Mouse (Mus musculus) urinary bladder, postnatal 10 days (tissue): ENCODE data around the gene Fut2.

Source experiments
- DNase-seq: peaks from one replicate; pipeline ENCODE4 v3.0.0; 2022; ENCODE audit warnings: low spot score

Fut2 gene

DNA sequence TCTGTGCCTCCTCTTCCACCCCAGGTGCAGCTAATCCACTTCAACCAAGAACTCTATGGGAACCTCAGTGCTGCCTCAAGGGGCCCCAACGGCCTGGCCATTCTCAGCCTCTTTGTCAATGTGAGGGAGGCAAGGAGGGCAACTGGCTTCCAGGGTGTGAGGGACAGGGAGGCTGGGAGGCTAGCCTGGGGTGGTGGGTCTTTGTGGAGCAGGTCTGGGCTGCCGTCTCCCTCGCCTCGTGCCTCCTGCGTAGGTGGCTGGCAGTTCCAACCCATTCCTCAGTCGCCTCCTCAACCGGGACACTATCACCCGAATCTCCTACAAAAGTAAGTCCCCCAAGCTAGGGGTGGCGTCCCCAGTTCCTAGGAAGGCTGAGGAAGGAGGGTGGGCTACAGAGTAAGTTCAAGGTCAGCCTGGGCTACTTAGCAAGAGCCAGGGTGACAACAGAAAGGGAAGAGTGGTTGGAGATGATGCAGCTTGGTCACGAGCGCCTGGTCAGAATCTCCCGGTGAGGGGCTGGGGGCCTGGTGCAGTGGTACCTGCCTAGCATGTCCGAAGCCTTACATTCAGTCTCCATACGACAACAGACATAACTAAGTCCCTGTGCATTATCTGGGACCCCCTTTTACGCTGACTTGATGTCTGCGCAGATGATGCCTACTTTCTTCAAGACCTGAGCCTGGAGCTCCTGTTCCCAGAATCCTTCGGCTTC, 36.8 kb upstream of the Fut2 start:
- no peak for DNase-seq

DNA sequence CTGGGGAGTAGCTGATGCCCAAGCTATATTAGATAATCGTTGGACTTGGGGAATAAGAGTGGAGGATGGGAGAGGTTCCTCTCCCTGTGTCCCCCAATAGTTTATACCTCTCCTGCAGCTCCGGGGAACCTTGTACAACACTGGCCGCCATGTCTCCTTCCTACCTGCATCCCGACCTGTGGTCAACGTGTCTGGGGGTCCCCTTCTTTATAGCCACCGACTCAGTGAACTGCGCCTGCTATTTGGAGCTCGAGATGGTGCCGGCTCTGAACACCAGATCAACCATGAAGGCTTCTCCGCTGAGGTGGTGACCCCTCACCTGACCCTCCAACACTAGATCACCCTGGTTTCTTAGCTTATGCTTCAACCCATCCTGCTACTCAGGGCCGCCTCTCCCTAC, 36.1 kb upstream of the Fut2 start:
- DNase-seq: no peak

GRCm38 (mm10) chr7:45701607-45702006, 35.4 kb upstream of the Fut2 start:
- DNase-seq: no peak

GRCm38 (mm10) chr7:45701072-45701471, 34.9 kb upstream of the Fut2 start:
- no peak for DNase-seq

DNA sequence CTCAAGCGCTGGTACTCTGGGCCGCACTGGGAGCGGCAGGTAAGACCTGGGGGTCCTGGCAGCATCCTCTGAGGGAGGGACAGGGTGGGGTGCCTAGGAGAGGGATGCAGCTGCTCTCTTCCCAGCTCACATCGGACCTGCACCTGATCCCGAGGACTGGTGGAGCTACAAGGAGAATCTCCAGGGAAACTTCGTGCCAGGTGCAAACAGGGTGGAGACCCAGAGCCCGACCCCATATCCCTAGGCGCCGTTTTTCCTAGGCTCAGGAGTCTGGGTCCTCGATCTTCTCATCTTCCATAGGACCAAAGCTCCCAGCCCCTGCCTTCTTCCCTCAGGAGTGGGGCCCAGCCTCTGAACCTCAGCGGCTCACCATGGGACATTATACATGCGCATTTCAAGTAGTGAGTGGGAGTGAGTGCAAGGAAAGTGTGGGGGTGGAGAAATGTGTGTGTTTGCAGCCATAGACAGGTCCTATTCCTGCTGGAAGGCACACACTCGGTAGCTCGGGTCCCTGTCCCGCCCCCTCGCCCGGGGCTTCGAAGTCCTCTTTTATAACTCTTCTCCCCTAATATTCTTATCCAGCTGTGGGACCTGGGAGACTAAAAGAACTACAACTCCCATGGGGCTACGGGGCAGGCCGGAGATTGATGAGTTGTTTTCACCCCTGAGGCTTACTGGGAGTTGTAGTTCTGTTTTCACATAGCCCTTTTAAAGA, 34.3 kb upstream of the Fut2 start:
- no peak for DNase-seq

GRCm38 (mm10) chr7:45699523-45700141, 33.4 kb upstream of the Fut2 start, which contains the start of gene Car11:
TSS of gene Car11 (plus strand) at chr7:45699843.
- DNase-seq: no peak

GRCm38 (mm10) chr7:45697894-45698293, 31.7 kb upstream of the Fut2 start:
- no peak for DNase-seq

GRCm38 (mm10) chr7:45695098-45695497, 28.9 kb upstream of the Fut2 start:
- DNase-seq: no peak

- no peak for DNase-seq
These were observed 27.9 kb upstream of the Fut2 start, which contains the start of gene Sec1 for GRCm38 (mm10) chr7:45693921-45694591. TSS of gene Sec1 (minus strand) at chr7:45694402.

- no peak for DNase-seq
These were observed 26.2 kb upstream of the Fut2 start for GRCm38 (mm10) chr7:45692364-45692763.

DNA sequence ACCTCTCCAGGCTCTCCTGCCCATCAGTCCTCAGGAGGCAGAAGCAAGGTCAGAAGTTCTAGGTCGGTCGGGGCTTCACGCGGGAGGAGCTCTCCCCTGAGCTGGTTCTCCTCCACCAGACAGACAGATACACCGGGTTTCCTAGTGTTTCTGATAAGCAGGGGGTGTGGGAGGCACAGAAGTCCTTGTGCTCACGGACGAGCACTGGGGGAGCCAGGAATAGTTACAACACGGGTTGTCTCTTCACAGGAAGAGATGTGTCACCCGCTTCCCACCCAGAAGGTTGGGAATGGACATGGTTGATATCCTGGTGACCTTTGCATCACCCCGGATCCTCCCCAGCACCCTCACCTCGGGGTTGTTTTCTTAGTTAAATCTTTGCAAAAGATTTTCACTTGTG, 23.6 kb upstream of the Fut2 start:
- no peak for DNase-seq

- DNase-seq: no peak
These were observed 22.9 kb upstream of the Fut2 start for GRCm38 (mm10) chr7:45689099-45689498.

- DNase-seq: no peak
These were observed 20.6 kb upstream of the Fut2 start for GRCm38 (mm10) chr7:45686841-45687240.

DNA sequence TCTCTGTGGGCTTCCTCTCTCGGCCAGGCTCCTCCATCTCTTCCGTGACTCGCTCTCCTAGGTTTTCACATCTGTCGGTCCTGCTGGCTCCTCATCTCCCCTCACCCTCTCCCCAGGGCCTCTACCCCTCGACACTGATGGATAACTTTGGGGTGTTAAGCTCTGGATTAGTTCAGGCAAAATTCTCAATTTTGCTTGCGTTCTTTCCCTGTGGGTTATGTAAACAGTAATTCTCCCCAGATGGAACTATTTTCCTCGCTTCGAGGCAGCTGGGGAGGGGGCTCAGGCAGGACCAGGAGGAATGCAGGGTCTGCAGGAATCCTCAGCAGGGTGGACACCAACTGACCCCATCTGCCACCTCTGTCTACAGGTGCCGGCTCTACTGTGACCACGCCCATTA, 19.6 kb upstream of the Fut2 start:
- no peak for DNase-seq

DNA sequence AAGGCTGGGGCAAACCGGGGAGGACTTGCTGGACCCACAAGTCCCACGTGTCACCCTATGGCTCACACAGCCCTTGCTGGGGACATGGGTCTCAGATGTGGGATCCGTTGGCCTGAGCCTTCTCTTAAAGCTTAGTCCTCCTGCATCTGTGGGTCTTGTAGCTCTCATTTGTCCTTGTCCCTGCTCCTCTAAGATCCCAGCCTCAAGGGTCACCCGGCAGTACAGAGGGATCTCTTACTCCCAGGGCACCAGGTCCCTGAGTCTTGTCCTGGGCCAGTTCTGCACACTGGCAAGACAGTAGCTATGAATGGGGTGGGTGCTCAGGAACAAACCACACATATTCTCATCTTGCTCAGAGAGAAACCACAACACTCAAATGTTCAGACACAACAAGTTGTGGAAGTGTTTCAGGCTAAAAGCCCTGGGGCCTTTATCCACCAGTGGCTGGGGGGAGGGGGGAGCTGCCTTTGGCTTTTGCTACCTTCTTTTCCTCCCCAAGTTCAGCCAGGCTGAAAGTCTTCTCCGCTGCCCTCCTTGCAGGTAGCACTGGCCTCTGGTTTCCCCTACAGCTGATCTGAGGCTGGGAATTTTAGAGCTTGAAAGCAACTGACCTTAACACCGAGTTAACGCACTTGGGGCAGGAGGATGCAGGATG, 17.3 kb upstream of the Fut2 start, which contains the start of gene Ntn5:
Gene Ntn5, plus strand, starts transcription at position 627 of the 655 bp plus-strand sequence.
- DNase-seq: no peak

DNA sequence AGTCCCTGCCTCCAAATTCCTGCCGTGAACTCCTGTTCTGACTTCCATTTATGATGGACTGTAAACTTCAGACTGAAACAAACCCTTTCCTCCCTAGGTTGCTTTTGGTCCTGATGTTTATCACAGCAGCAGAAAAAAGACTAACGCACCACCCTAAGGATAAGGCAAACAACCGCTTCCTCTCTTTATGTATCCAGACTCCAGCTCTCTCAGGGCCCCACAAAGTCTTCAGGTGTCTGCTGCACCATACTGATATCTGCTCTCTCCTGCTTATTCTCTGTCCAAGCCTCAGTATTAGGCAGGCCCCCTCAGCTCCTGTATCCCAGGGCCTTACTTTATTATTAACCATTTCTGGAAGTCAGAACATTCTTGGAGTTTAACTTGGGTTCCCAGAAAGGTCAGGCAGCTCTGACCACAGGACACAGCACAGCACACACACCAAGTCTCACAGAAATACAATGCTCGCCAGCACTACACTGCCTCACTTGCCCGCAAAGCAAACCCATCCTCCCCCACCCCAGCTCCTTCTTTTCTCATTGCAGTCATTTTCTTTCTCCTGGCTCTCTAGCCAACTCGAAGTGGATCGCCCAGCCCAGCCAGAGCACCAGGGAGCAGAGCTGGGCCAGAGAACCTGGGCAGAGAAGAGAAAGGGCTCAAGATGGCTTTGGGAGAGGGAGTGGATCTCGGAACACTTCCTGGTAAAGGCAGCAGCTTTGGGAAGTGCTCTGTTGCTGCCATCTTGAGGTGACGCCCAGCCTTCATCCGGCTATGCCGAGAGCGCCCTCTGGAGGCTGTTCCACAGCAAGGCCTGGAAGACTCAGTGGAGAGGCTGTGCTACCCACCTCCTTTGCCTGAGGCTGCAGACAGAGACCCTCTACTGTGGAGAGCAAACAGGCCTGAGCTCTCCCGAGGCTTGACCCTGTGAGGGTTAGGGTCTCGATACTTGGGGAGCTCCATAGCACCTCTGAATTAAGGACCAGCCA, 16.2 kb upstream of the Fut2 start:
- no peak for DNase-seq

DNA sequence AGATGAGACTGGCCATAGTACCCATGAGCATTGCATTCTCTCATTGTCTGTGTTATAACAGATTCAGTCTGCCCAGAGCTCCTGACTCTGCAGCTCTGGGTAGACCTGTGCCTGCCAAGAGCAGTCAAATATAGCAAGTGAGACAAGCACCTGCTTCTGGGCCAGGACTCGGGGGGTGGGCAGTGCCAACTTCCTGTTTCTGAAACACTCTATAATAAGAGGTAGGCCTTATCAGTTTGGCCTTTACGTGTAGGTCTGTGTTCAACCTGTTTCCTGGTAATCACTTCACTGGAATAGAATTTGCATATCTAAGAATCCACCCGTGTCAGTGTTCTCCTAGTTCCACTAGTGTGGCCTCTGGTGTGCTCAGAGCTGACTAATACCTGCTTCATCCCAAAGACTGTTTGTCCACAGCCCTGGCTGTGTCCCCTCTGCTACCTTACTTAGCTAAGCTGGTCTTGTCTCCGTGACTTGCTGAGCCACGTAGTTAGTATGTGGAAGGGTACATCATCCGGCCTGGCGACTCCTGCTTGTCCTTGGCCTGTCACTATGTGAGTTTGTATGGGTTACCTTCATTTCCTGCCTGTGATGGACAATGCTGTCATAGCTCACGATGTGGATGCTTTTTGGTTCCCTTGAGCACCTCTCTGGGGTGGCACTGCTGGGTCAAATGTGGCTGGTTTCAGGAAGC, 15.0 kb upstream of the Fut2 start:
- DNase-seq: no peak

DNA sequence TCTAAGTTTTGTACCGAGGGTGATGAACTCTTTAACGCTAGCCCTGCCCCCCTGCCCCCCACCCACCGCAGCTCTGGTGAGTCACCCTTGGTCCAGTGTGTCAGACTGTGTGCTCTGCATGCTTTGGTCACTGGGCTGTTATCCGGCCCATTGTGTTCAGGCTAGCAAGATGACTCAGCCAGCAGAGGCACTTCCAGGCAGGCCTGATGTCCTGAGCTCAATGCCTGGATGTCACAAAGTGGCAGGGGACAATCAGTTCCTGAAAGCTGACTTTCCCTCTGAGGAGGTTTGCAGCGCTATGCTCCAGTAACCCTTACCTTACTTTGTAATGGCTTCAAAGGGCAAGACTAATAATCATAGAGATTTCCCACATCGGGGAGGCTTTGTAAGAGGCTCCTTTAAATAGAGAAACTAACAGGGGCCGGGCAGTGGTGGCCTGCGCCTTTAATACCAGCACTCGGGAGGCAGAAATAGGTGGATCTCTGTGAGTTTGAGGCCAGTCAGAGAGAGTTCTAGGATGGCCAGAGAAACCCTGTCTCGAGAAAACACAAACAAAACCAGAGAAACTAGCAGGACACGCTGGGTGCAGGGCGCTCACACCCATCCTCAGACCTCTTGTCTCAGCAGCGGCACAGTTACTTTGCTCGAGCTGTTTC, 13.9 kb upstream of the Fut2 start:
- DNase-seq: no peak

- no peak for DNase-seq
These were observed 12.3 kb upstream of the Fut2 start for GRCm38 (mm10) chr7:45678513-45678912.
